Mouse (Mus musculus): ENCODE measurements around the gene Ccl27a.

DNA sequence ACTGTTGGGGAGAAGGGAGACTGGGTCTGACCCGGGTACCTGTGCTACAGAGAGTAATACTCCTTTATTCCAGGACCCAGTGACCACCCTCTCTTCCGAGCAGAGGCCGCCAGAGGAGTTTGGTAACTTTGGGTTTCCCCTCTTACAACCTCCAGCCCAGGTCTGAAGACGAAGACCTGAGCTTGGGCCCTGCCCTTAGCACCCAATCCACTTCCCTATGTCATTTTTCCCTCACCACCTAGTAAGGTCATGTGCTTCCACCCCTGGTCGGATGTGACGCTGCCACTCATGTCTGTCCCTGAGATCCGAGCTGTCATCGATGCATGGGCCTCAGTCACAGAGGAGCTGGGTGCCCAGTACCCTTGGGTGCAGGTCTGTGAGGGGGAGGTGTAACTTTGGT lies 17.6 kb downstream of the Ccl27a start:
- TF ChIP-seq CTCF (IDR thresholded peaks at IDR 0.05; ENCODE audit: low read depth): no peak
- TF ChIP-seq EP300 (optimal IDR thresholded peaks at IDR 0.05): no peak

All from stomach, postnatal 0 days (tissue).